Mouse (Mus musculus) E14TG2a.4 (cell line): ENCODE measurements at regions not wholly inside any gene's neighbourhood (a gene's known extent, or its start where the extent isn't known, plus 50 kb on each side); places are given as distances from the start of the nearest gene placed in this dataset.

Experiments used
- CTCF ChIP-seq: conservative IDR thresholded peaks from 2 replicates; pipeline ENCODE4 v1.5.1; 2014; ENCODE audit warnings: low read length
- POU5F1 ChIP-seq: IDR thresholded peaks from 2 replicates; pipeline ENCODE4 v1.6.1; 2014; ENCODE audit warnings: low read length, borderline replicate concordance

DNA sequence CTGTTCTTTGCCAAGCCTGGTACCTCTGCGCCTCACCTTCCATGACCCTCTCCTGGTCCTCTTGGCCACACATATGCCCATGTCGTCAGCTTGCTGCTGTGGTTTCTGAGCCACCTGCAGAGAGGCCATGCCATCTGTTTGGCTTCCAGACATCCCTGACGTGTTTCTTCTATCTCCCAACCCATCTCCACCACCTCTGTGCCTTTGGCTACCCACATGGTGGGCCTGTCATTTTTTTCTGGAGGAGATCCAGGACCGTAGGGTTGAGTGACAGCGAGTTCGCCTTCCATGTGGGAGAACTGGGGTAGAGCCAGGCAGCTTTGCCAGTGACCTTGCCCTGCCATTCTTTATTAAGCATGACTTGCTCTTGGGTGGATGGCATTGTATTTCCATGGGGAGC is 278.4 kb upstream of the Thsd7b start:
- TF ChIP-seq CTCF: no peak
- TF ChIP-seq POU5F1: no peak
